Mouse (Mus musculus): ENCODE data around the gene Stx1b. TPM values are rescaled to one million over a fixed set of nuclear protein-coding genes. Genes with fewer than 3 reads are reported as not detected.
A peak's percentile ranks its signal among the peaks of the same experiment; 100 is the strongest.

The Stx1b gene
- 9.1 and 10.0 TPM in 2 replicates for polyA plus RNA-seq (2016; fragmentation: Nextera tagmentation; extraction: Ambion mirVana)

- WGBS, result 2% methylated on average over 35 of the region's 38 CpGs
- ATAC-seq (ENCODE audit: insufficient number of reproducible peaks, insufficient read depth, low FRiP score, low TSS enrichment), result peak; percentile 74
- H3K36me3 ChIP-seq, result no peaks in the 10 kb centered on the region
- H3K27me3 ChIP-seq, result no peaks in the 10 kb centered on the region
- H3K9me3 ChIP-seq, result no peaks in the 10 kb centered on the region
- H3K27ac ChIP-seq, result peak within 1 kb of the TSS; percentile 83
- H3K4me1 ChIP-seq, result peaks cover 21% of the 10 kb centered on the region
- peak within 1 kb of the TSS; percentile 83 for H3K4me3 ChIP-seq
- H3K9ac ChIP-seq, result peak within 1 kb of the TSS; percentile 81
- peak within 1 kb of the TSS; percentile 73 for H3K4me2 ChIP-seq (replicated peaks)
Measured at GRCm38 (mm10) chr7:127824176-127824871, at the start of gene Stx1b, which contains the start of gene Stx4a. Gene Stx1b (minus strand): TSS chr7:127824549. Gene Stx4a (plus strand): TSS chr7:127824294.

DNA sequence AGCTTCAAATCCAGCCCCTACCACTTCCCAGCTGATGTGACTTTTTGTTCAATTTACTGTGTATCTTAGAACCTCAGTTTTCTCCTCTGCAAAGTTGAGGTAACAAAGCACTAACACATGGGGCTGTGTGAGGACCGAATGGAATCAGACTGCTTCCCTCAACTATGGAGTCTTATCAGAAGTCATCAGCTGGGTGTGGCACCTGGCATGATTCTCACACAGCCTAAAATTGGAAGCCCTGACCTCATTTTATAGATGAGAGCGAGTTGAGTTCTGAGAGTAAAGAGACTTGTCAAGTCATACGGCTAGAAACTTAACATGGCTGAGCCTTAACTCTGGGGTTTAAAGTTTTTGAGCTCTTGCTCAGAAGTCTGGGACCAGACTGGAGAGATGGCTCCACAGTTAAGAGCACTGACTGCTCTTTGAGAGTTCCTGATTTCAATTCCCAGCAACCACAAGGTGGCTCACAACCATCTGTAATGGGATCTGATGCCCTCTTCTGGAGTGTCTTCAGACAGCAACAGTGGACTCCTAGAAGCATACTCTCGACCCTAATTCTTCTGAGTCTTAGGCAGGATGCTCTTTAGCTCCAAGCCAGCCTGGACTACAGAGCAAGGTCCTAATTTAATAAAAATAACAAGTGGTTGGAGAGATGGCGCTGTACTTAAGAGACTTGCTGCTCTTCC, 45.9 kb upstream of the Stx1b start:
- Histone ChIP-seq H3K4me1 (peaks cover 15% of the 10 kb centered on the region), H3K4me3 (no peak overlapping the region), H3K27me3 (no peaks in the 10 kb centered on the region), H3K9ac (no peak overlapping the region), H3K9me3 (no peaks in the 10 kb centered on the region), H3K4me2 (replicated peaks) (no peak overlapping the region), H3K27ac (no peak overlapping the region), H3K36me3 (peaks cover 47% of the 10 kb centered on the region)
- ATAC-seq (ENCODE audit: insufficient number of reproducible peaks, insufficient read depth, low FRiP score, low TSS enrichment), result no peak
- WGBS, result 80% methylated on average over 5 of the region's 5 CpGs

- Histone ChIP-seq H3K27me3 (no peaks in the 10 kb centered on the region), H3K36me3 (peaks cover 57% of the 10 kb centered on the region), H3K4me1 (peaks cover 12% of the 10 kb centered on the region), H3K27ac (no peak overlapping the region; the same call in 1 of the 2 replicates), H3K9ac (0 out of 2 replicates have a peak overlapping the region, but pooled peaks have one; percentile 12), H3K4me2 (replicated peaks) (no peak overlapping the region), H3K9me3 (no peaks in the 10 kb centered on the region), H3K4me3 (no peak overlapping the region)
- WGBS, result 82% methylated on average over 3 of the region's 3 CpGs
- ATAC-seq (ENCODE audit: insufficient number of reproducible peaks, insufficient read depth, low FRiP score, low TSS enrichment), result no peak
Measured at GRCm38 (mm10) chr7:127869149-127869810, 44.9 kb upstream of the Stx1b start.

DNA sequence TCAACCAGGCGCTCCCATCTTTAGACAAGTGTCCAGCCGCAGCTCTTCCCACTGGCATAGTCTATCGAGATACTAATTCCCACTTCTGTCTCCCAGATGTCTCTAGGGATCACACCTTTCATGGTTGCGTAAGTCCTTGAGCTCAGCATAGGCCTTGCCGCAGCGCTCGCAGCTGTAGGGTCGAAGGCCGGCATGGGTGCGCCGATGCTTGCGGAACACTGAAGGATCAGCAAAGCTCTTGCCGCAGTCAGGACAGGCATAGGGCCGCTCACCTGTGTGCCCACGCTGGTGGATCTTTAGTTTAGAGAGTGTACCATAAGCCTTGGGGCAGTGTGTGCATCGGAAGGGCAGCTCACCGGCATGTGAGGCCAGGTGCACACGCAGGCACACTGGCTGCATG, 43.3 kb upstream of the Stx1b start:
- no peaks in the 10 kb centered on the region for H3K9me3 ChIP-seq
- no peak overlapping the region for H3K27ac ChIP-seq
- 97% methylated on average over 18 of the region's 18 CpGs for WGBS
- H3K9ac ChIP-seq, result no peak overlapping the region
- no peak for ATAC-seq (ENCODE audit: insufficient number of reproducible peaks, insufficient read depth, low FRiP score, low TSS enrichment)
- peaks cover 53% of the 10 kb centered on the region for H3K36me3 ChIP-seq
- H3K4me2 ChIP-seq (replicated peaks), result no peak overlapping the region
- H3K4me3 ChIP-seq, result no peak overlapping the region
- H3K27me3 ChIP-seq, result no peaks in the 10 kb centered on the region
- H3K4me1 ChIP-seq, result no peaks in the 10 kb centered on the region

DNA sequence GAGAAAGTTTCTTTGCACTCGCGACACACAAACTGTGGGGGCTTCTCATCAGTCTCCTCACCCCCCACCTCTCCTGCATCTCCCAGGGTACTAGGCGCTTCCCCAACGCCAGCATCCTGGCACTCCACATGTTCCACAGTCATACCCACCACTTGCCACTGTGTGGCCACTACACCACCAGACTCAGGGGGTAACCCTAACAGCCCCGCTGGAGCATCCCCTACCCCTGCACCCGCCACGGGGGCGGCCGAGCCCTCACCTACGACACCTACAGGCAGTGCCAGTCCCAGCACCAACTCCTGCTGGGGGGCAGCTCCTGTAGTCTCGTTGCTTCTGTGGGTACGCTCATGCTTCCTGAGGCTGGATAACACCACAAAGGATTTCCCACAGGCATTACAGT, 42.1 kb upstream of the Stx1b start:
- no peak overlapping the region for H3K4me2 ChIP-seq (replicated peaks)
- H3K4me1 ChIP-seq, result no peaks in the 10 kb centered on the region
- H3K27me3 ChIP-seq, result no peaks in the 10 kb centered on the region
- H3K27ac ChIP-seq, result no peak overlapping the region
- H3K4me3 ChIP-seq, result no peak overlapping the region
- H3K36me3 ChIP-seq, result peaks cover 44% of the 10 kb centered on the region
- H3K9me3 ChIP-seq, result no peaks in the 10 kb centered on the region
- WGBS, result 96% methylated on average over 12 of the region's 12 CpGs
- H3K9ac ChIP-seq, result no peak overlapping the region
- no peak for ATAC-seq (ENCODE audit: insufficient number of reproducible peaks, insufficient read depth, low FRiP score, low TSS enrichment)

GRCm38 (mm10) chr7:127858258-127858657, 33.9 kb upstream of the Stx1b start:
- no peak overlapping the region for H3K9ac ChIP-seq
- H3K4me1 ChIP-seq, result no peaks in the 10 kb centered on the region
- WGBS, result 96% methylated on average over 6 of the region's 6 CpGs
- H3K9me3 ChIP-seq, result no peaks in the 10 kb centered on the region
- ATAC-seq (ENCODE audit: insufficient number of reproducible peaks, insufficient read depth, low FRiP score, low TSS enrichment), result no peak
- H3K4me3 ChIP-seq, result no peak overlapping the region
- no peaks in the 10 kb centered on the region for H3K36me3 ChIP-seq
- H3K27me3 ChIP-seq, result no peaks in the 10 kb centered on the region
- H3K4me2 ChIP-seq (replicated peaks), result no peak overlapping the region
- H3K27ac ChIP-seq, result no peak overlapping the region

DNA sequence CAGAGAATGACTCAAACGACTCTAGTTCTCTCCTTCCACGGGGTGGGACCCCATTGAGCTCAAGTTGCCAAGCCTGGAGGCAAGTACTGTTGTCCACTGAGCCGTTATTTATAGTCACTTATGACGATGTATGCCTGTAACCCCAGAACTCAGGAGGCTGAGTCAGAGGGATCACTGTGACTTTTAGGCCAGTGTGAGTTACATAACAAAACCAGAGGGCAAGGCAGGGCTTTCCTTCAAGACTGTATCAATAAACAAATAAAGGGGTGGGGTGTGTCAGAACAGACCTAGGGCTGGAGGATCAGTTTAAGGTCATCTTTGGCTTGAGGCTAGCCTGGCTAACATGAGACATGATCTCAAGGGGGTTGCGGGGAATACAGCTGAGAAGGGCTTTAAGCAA, 26.6 kb upstream of the Stx1b start:
- Histone ChIP-seq H3K27ac (no peak overlapping the region), H3K9me3 (no peaks in the 10 kb centered on the region), H3K36me3 (peaks cover 16% of the 10 kb centered on the region; the same call in 1 of the 2 replicates), H3K9ac (no peak overlapping the region), H3K4me3 (no peak overlapping the region), H3K4me1 (no peaks in the 10 kb centered on the region), H3K27me3 (no peaks in the 10 kb centered on the region), H3K4me2 (replicated peaks) (no peak overlapping the region)
- ATAC-seq (ENCODE audit: insufficient number of reproducible peaks, insufficient read depth, low FRiP score, low TSS enrichment), result no peak
- WGBS, result 60% methylated on average over 5 of the region's 5 CpGs

DNA sequence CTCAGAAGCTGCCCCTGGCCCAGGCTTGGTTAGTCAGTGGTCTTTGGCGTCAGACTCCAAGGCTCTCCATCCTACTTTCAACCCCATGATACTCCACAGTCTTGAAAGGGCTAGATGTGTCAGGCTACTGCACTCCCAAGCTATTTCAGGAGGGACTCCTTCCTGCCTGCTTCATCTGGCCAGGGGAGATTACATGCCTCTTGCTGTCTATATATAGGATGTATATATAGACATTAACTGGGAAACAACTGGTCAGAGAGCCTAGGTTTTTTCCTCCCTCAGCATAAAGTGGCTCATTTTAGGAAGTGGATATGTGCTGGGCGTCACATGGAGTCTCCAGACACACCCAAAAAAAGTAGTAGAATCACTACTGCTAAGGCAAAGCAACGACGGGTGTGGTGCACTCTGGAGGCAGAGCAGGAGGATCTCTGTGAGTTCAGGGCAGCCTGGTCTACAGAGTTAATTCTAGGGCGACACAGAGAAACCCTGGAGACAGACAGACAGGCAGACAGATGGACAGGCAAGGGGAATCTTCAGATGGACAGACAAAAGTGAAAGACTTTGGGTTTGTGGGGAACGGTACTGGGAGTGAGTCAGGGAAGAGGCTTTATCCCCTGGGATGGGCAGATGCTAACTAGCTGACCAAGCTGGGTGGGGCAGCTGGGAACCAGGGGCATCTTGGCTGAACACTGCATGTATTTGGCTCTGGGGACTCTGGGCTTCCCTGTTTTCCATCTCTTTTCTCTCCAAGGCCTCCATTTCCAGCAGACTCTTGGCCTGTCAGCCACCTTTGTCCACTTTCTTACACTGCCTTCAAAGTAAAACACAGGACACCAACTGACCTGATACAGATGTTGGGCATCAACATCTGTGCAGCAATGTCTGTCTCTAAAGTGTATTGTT, 25.9 kb upstream of the Stx1b start:
- Histone ChIP-seq H3K9me3 (no peaks in the 10 kb centered on the region), H3K9ac (no peak overlapping the region), H3K27ac (no peak overlapping the region), H3K4me1 (no peaks in the 10 kb centered on the region), H3K27me3 (no peaks in the 10 kb centered on the region), H3K4me3 (no peak overlapping the region), H3K4me2 (replicated peaks) (no peak overlapping the region), H3K36me3 (peaks cover 16% of the 10 kb centered on the region; the same call in 1 of the 2 replicates)
- 76% methylated on average over 6 of the region's 6 CpGs for WGBS
- ATAC-seq (ENCODE audit: insufficient number of reproducible peaks, insufficient read depth, low FRiP score, low TSS enrichment), result no peak

DNA sequence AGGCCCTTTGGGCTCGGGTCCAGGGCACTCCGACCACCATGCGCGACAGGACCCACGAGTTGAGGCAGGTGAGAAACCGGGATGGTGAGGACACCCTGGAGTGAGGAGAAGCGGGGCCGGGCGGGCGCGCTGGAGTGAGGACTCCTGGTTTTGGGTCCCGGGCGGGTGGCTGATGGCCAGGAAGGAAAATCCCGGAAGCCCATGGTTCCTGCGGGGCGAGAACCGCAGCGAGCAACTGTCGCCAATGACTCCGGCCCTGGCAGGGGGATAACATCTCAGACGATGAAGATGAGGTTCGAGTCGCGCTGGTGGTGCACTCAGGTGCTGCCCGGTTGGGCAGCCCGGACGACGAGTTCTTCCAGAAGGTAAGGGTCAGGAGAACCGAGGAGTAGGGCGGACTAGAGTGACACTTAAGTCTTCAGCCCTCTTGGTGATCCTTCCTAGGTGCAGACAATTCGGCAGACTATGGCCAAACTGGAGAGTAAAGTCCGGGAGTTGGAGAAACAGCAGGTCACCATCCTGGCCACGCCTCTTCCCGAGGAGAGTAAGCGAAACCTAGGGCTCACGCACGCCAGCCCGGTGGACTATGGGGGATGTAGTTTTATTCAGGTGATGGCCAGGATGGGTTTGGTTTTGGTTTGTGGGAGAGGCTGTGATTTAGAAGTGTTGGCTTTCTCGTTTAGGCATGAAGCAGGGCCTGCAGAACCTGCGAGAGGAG, 17.8 kb upstream of the Stx1b start:
- no peaks in the 10 kb centered on the region; the same call in 1 of the 2 replicates for H3K4me1 ChIP-seq
- peak overlapping the region; percentile 79 for H3K4me3 ChIP-seq
- peak overlapping the region; percentile 90 for H3K4me2 ChIP-seq (replicated peaks)
- WGBS, result under 1% methylated on average over 40 of the region's 40 CpGs
- peak; percentile 26; the same call in 1 of the 2 replicates for ATAC-seq (ENCODE audit: insufficient number of reproducible peaks, insufficient read depth, low FRiP score, low TSS enrichment)
- H3K36me3 ChIP-seq, result peaks cover 22% of the 10 kb centered on the region
- H3K27me3 ChIP-seq, result no peaks in the 10 kb centered on the region
- H3K9me3 ChIP-seq, result no peaks in the 10 kb centered on the region
- peak overlapping the region; percentile 67 for H3K9ac ChIP-seq
- H3K27ac ChIP-seq, result peak overlapping the region; percentile 89

DNA sequence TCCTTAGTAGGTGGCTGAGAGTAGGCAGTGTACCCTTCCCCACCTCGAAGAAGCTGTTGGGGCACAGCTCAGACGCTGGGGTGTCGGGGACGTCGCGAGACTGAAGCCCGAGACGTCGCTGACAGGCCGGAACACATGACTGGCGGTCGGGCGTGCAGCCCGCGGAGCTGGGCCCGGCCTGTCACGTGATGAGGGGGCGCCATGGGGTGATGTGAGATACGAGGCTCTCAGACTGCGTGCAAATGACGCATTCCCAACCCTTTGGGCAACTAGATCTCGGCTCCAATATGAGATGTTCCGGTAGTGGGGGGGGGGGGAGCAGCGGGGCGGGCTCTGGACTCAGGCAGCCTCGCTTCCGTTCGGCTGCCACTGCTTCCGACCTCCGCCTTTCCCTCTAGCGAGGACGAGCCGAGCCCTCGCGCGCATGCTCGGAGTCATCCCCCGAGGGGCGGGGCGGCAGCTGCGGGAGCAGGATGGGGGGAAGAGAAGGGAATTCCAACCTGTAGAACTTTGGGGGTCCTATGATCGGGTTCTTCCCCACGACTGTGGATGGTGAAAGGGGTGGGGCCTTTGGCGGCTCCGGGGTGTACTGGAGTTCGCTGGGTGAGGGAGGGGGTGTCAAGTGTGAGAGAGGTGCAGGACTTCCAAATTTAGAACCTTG, 17.1 kb upstream of the Stx1b start:
- WGBS, result under 1% methylated on average over 43 of the region's 46 CpGs
- Histone ChIP-seq H3K4me2 (replicated peaks) (peak overlapping the region; percentile 90), H3K27me3 (no peaks in the 10 kb centered on the region), H3K9me3 (no peaks in the 10 kb centered on the region), H3K4me3 (peak overlapping the region; percentile 79), H3K27ac (peak overlapping the region; percentile 89), H3K36me3 (peaks cover 16% of the 10 kb centered on the region), H3K4me1 (no peaks in the 10 kb centered on the region; the same call in 1 of the 2 replicates), H3K9ac (peak overlapping the region; percentile 67)
- ATAC-seq (ENCODE audit: insufficient number of reproducible peaks, insufficient read depth, low FRiP score, low TSS enrichment), result peak; percentile 89

Measured in embryonic facial prominence, embryonic 12.5 days (tissue).